Mouse (Mus musculus): ENCODE measurements around the gene Atp5d.

The Atp5d gene

DNA sequence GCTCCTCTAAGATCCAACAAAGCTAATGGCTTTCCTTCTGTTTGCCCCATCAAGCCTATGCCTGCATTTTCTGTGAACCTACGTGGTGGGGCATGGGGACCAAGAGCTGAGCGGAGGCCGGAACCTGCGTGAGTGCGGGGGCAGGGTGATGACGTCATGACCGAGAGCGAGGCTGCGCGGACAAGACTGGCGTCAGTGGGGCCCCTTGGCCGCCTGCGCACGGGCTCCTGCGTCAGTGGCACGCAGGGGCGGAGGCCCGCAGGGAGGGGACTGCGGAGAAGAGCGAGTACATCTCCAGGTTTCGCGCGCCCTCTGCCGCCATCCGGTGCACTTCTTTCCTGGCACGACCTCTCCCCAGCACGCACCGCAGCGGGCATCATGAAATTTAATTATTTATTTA, 2.8 kb downstream of the Atp5d start:
- DNase-seq (ENCODE audit: low spot score) = peak; percentile 90

DNA sequence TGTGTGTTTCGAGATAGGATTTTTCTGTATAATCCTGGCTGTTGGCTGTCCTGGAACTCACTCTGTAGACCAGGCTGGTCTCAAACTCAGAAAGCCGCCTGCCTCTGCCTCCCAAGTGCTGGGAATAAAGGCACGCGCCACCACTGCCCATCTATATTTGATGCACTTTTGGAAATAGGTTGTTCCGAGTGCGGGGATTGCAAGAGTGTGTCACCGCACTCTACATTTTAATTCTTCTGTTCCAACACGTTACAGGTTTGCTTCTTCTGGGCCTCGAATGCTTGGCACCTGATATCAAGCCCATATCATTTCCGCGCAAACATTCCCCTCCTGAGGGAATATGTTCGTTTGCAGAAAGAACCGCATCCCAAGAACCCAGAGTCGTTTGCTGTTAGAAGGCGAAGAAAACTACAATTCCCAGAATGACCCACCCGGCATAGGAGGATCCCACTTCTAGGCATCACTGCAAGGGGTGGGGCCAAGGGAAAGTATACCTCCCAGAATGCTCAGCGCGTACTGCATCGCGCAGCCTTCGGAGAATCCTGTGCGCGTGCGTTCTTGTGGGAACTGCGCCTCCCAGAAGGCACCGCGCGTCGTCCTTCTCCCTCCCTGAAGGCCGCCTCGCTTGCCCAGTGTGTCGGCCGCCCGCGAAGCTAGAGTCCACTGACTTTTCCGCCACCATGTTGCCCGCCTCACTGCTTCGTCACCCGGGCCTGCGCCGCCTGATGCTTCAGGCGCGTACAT, 3.5 kb downstream of the Atp5d start:
- peak; percentile 80 for DNase-seq (ENCODE audit: low spot score)

DNA sequence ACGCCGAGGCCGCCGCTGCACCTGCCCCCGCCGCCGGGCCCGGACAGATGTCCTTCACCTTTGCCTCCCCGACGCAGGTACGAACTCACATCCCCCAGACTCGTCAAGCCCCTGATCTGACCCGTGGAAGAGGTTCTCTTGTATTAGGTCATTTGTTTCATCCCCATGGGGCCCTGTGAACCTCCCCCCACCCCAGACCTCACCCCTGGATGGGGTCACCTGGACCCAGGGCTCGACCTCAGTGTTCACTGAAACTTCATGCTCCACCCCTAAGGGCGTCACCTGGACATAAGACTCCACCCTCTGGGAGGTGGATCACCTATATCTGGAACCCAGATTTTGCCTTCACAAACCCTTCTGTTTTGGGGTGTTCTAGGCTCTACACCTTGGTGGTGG, 4.1 kb downstream of the Atp5d start:
- no peak for DNase-seq (ENCODE audit: low spot score)

DNA sequence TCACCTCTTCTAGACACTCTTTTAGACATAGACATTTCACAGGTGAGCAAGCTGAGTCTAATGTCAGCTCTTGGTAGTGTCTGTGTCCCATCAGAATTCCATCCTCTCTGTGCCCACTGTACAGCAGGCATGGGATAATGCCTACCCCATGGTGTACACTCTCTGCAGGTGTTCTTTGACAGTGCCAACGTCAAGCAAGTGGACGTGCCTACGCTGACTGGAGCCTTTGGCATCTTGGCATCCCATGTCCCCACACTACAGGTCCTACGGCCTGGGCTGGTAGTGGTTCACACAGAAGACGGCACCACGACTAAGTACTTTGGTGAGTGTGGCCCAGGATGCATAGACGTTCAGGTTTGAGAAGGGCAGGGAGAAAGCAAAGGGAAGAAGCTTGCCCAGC, 5.2 kb downstream of the Atp5d start:
- no peak for DNase-seq (ENCODE audit: low spot score)

DNA sequence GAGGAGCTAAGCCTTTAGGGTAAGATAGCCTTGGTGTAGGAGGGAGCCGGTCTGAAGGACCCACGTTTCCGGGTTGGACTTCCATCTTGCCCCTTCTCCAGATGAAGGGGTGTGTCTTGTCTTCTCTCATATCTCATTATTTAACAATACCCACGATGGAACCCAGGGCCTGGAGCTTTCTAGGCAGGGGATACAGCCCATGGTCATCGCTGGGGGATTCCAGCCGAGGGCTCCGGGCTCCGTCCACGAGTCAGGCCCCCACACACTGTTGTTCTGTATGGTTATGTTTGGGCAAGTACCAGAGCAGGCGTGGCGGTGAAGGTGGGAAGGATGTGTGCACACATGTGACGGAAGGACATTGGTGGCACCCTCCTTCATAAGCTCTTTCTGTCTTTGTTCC, 5.7 kb downstream of the Atp5d start:
- no peak for DNase-seq (ENCODE audit: low spot score)

DNA sequence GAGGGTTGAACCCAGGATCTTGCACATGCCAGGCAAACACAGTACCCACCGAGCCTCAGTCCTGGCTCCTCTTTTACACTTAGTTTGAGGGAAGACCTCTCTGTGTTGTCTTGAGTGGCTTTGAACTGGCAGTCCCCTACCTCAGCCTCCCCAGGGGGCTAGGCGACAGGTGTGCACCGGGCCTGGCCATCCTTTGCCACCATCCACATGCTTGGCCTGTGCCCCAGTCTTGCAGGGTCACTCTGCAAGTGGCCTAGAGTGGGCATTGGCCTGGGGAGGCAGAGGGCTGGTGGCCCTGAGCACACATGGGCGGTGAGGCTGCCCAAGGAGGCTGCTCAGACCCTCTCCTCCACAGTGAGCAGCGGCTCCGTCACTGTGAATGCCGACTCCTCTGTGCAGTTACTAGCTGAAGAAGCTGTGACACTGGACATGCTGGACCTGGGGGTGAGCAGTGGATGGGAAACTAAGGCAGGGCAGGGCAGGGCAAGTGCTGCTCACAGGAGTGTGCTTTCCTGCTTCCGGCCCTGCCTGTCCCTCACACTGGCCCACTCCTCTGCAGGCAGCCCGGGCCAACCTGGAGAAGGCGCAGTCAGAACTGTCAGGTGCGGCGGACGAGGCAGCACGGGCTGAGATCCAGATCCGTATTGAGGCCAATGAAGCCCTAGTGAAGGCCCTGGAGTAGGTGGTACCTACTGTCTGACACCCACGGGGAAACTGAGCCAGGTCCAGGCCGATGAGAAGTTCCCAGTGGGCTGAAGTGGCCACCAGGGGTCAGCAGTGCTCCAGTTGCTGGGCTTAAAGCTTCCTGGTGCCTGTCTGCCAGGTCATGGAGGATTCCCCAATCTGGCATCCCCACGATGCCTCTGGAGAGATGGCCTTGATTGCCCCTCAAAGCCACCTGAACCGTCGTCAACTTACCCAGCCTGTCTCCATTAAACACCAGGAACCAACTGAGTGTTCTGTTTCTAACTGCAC, 6.7 kb downstream of the Atp5d start:
- peak; percentile 72 for DNase-seq (ENCODE audit: low spot score)

DNA sequence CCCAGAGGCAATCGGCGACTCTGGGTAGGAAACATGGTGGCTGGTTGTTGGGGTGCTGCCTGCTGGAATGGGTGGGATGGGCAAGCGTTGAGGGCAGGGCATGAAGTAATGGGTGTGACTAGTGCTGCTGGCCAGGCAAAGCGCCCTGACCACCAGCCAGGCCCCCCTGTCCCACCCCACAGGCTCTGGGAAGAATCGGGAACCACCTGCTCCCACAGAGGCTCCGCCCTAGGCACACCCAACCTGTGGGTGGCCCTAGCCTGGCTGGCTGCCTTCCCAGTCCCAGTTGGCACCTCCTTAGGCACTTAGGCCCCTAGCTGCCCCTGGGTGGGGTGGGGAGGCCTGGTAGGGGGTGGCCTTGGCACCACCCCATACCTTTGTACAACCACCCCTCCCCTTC, 7.5 kb downstream of the Atp5d start:
- DNase-seq (ENCODE audit: low spot score) = no peak

DNA sequence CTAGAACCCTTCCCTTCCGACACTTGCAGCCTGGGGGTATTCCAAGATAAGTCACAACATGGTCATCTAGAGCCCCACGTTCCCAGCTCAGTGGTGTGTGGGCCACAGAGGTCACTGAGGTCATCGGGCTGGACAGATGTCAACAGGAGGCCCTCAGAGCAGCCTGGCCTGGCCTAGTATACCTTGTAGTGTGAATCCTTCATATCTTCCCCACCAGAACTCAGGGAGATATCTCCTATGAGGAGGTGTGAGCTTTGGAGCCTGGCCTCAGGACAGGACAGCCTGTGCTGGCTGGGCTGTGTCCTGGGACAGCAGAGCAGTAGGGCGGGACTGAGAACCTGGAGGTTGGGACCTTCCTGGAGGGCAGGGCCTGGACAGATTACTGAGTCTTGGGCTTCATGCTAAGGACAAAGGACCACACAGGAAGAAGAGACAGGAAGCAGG, 8.2 kb downstream of the Atp5d start:
- DNase-seq (ENCODE audit: low spot score) = no peak

DNA sequence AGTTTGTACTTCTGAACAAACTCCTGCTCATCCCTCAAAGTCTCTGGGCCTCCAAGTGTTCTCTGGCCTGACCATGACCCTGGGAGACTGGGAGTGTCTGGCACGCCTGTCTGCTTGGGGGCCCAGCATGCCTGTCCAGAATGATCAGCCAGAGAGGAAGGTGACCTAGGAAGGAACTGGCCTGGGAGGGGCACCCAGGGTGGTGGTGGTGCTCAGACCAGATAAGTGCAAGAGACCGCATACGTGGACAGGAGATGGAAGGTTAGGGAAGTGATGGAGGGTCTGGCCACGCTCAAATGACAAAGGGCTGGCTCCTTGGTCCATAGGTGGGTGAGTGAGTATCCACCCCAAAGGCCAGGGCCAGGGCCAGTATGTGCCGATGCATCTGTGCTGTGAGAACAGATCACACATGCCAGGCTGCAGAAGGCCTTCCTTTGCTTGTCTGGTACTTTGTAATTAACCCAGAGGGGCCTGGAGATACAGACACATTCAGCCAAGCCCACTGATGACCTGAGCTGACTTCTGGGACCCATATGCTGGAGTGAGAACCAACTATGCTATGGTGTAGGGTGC, 8.8 kb downstream of the Atp5d start:
- DNase-seq (ENCODE audit: low spot score) = no peak

DNA sequence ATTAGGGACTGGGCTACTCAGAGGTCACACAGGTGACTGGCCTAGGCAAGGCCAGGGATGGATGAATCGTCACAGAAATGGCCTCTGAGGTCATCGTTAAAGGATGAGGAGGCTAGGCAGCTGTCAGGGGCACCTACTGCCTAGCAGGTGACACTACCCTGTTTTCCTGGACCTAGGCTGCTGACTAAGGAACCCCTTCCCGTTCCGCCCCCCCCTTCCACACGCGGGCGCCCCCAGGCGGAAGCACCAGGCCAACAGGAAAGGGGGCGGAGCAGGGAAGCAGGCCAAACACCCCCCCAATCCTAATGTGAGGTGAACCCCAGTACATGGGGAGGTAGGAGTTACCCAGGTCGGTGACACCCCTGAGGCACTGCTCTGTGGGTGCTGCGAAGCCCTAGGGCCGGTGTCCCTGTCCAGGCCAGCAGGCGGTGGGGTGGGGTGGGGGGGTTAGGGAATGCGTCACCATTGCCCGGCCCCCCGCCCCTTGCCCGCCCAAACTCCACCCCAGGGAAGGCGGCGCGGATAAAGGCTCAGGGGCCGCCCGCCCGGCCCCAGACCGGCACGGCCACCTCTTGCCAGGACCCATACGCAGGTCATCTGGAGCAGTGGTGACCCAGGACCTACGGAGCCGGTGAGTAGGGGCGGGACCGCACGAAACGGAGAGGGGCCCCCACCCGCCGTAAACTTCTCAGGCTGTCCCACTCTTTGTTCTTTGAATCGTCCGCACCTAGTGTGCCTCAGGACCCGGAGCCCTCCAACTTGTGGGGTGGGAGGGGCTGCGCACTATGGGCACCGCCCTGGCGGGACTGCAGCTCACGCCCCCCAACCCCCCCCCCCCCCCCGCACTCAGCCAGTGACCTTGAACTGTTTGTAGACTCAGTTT, 9.5 kb downstream of the Atp5d start, which contains the start of gene Midn:
Midn (plus strand) TSS at position 554 of the 883 bp plus-strand sequence.
- DNase-seq (ENCODE audit: low spot score) = peak; percentile 85

DNA sequence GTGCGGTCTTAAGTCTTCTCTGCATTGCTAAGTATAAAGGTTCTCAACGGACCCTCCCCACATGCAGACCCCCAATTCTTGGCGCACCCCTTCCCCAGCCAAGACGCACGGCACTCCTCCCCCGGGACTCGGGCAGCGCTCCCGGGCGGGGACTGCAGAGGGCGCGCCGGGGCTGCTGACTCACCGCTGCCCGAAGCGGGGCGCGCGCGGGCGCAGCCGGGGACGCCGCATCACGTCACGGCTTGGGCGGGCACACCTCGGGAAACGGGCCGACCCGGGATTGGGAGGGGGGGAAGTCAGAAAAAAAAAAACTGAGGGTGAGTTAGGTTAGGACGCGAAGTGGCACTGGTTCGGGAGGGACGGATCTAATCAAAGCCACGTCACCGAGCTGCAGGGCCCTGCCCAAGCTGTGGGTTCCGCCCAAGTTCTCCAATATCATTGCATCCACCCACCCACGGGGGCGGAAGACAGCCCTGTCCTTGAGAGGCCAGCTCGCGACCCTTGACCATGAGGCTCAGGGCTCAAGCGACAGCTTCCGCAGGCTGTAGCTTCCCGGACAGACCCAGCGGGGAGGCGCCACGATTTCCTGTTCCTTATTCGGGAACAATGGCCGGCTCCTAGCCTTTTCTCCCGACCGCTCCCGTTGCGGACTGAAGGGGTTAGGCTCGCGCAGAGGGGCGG, 10.3 kb downstream of the Atp5d start:
- DNase-seq (ENCODE audit: low spot score) = peak; percentile 95

DNA sequence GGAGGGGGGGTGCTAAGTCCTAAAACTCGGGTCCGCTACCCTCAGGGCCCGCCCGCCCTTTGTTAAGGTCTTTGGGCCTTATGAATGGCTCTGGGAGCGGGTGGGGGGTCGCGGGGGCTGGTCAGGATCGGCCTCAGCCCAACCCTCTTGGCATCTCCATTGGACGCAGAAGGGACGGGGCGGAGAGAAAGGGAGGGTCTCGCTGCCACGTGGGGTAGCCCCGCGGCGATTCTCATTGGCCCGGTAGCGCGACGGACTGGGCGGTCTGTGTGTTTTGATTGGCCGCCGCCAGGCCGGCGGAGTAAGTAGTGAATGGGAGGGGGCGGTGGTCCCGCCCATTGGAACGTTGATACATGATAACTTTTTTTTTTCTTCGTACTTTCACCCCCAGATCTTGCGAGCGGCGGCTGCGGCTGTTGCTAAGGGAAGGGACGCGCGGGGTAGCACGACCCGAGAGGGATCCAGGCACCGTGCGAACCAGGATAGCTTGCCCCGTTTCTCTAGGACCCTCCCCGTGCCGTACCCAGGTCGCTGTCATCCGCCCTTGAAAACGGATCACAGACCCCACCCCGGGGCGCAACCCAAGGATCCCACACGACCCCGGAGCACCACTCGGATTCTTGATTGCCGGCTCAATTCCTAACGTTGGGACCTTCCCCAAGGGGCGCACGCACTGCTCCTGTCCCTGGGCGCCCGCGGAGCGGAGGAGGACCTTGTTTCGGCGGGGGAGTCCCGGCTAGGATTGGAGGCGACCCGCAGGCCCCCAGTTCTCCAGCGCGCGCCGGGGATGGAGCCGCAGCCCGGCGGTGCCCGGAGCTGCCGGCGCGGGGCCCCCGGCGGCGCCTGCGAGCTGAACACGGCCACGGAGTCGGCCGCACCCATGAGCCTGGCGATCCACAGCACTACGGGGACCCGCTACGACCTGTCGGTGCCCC, 11.1 kb downstream of the Atp5d start:
- peak; percentile 89 for DNase-seq (ENCODE audit: low spot score)

DNA sequence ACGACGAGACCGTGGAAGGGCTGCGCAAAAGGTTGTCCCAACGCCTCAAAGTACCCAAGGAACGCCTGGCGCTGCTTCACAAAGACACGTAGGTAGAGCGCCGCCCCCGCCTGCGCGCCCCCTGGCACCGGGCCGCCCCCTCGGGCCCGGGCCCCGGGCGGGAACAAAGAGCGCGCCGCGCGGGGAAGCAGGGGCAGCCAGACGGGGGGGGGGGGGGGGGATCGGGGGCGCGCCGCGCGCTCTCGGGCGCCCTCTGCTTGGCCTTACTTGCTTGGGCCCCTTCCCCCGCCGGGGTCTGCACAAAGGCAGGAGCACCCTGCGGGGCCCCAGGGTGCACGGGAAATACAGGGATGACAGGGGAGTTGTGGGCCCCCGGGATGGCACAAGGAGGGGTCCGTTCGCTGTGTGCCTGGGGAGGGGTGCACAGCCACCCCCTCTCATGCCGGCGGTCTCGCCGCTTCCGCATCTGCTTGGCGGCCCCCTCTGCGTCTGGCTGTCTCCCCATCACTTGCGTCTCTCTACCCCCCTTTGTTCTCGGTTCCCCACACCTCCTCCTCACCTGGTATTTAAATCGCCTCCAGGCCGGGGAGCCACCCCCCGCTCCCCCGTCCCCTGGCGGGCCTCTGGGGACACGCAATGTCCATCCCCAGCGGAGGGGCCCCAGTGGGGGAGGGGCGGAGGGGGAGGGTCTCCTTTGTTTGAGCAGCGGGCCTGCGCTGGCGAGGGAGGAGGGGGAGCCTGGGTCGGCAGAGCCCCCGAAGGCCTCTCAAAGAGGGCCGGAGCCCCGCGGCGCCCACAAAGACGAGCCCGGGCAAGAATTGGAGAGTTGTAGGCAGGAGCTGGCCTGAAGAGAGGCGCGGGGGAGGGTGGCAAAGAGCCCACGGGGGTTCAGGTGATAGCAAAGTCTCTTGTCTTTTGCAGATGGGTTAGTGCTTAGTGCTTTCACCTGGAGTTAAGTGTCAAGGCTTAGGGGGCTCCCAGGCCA, 12.1 kb downstream of the Atp5d start:
- DNase-seq (ENCODE audit: low spot score) = peak; percentile 50

DNA sequence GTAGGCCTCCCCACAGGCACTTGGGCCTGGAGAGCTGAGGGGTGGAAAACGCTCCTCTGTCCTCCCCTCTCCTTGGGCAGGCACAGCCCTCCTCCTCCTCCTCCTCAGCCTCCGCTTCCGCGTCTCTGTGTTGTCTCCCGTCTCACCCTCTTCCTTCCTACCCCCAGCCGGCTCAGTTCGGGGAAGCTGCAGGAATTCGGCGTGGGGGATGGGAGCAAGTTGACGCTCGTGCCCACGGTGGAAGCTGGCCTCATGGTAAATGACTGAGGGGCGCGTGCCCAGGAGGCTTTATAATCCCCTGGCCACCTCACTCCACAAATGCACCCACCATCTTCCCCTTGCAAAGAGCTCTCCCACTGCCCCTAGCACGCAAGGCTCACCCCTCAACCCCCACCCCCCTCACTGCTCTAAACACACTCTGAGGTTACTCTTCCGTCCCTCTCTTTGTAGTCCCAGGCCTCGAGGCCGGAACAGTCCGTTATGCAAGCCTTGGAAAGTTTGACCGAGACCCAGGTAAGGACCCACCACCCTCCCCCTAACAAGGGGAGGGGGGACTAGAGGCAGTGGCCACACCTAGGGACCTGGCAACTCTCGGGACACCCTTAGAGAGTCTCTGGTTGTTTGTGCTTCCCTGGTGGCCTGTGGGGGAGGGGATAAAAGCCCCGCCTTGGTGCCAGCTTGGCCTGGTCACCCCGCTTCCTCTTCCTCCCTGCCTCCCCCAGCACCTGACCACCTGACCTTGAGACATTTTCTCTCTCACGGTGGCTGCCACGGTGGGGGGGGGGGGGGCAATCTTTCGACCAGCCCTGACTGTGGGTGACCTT, 13.0 kb downstream of the Atp5d start:
- peak; percentile 50 for DNase-seq (ENCODE audit: low spot score)

DNA sequence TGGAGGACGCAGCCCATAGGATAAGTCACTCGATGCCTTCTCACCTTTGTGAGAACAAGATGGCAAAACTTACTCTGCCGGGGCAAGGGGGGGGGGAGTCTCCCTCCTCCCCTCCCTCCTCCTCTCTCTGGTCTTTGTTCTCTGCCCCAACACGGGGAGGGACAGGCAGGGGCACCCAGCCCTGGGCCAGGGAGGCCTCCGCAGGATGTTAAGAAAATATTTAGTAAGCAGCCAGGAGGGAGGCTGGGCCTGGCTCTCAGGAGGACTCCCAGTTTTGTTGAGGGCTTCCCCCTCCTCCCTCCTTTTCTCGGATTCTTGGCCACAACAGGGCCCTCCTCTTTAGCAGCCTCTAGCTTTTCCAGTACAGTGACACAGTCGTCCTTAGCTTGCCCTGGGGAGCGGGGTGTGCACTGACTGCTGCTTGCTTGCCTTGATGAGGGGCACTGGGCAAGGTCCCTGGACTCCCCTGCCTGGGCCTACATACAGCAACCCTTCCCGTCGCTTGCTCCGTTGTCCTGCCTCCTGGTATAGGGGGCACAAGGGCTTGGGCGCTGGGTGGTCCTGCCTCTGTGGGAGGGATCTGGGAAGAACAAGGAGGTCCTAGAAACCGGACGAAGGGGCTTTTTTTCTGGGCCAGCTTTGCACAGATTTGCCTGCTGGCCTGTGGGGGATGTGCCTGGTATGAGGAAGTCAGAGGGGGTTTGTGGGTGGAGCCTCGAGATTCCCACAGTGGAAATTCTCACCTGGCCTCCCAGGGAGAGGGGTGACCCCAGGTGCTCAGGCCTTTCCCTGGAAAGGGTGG, 13.8 kb downstream of the Atp5d start:
- peak; percentile 38 for DNase-seq (ENCODE audit: low spot score)

DNA sequence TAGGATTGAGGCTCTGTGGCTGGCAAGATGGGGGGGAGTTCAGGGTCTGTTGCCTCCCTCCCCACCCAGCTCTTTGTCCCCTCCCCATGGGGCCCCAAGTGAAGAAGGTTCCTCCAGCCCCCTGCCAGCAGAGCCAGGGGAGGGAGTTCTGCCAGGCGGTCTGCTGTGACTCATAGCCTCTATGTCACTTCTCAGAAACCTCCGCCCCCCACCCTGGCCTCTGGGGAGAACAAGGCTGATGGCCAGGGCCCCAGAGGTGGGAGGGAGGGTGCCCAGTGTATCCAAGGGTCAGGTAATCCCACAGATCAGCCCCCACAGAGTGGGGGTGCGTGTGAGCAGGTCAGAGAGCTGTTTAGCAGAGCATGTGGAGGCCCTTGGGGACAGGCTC, 14.4 kb downstream of the Atp5d start:
- peak; percentile 47 for DNase-seq (ENCODE audit: low spot score)

DNA sequence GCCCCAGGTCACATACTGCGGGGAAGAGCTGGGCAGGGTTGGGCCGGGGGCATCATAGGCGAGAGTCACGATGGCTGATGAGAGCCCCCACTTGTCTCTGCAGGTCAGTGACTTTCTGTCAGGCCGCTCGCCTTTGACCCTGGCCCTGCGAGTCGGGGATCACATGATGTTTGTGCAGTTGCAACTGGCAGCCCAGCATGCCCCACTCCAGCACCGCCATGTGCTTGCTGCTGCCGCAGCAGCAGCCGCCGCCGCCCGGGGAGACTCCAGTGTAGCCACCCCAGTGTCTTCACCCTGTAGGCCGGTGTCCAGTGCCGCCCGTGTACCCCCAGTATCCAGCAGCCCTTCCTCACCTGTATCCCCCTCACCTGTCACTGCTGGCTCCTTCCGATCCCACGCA, 15.3 kb downstream of the Atp5d start:
- no peak for DNase-seq (ENCODE audit: low spot score)
